In the genomic region with DNA sequence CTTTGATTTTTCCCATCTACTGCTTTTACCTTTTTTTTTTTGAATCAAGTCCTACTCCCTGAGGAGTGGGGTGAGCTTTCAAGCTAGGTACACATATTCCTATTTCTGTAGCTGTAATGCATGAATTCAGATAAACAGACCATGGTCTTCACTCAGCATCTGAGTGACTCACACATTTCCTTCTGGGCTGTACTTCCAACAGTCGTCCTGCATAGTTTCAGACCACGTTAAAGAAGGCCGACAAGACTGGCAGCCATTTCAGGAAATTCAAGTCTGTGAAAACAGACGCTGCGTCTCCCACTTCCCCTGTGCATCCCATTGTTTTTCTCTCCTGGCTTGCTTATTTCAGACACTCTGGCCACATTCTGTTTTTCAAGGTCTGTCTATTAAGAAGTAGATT, we compare ENCODE assay signal across 17 mouse cellular contexts. TPM values are rescaled to one million over a fixed set of nuclear protein-coding genes. Genes with fewer than 3 reads are reported as not detected.
DNase-seq lines count a peak whose midpoint lies in the region; ATAC-seq and TF ChIP-seq lines count a peak whose summit lies in the region.
"Had no signal": no experiment of that assay in that cellular context is flagged by ENCODE, and none has a peak within 500 bp of the region (broad histone marks: within the 10 kb centered on the region; RNA-seq: fewer than 3 reads in every experiment).

No protein-coding gene starts in this region.

- WGBS in forebrain, embryonic 13.5 days: 88% methylated on average over 5 of the region's 5 CpGs
- 85% methylated on average over 5 of the region's 5 CpGs for WGBS in forebrain, embryonic 15.5 days
- 57% methylated on average over 5 of the region's 5 CpGs for WGBS in intestine, embryonic 15.5 days
- 62% methylated on average over 5 of the region's 5 CpGs for WGBS in intestine, postnatal 0 days
- WGBS in embryonic facial prominence, embryonic 14.5 days: 65% methylated on average over 5 of the region's 5 CpGs

- H3K9ac ChIP-seq in forebrain, embryonic 13.5 days: no peak overlapping the region
- no peak overlapping the region for H3K9ac ChIP-seq in forebrain, embryonic 15.5 days (replicated peaks)
- H3K9ac ChIP-seq in intestine, embryonic 15.5 days: no peak overlapping the region
- H3K9ac ChIP-seq in intestine, postnatal 0 days (ENCODE audit: low read depth, low read length): no peak overlapping the region
- no peak overlapping the region for H3K9ac ChIP-seq in embryonic facial prominence, embryonic 14.5 days (ENCODE audit: low read depth, low read length)

- H3K27ac ChIP-seq in forebrain, embryonic 13.5 days: peak overlapping the region; percentile 90
- H3K27ac ChIP-seq in forebrain, embryonic 15.5 days (replicated peaks): no peak overlapping the region
- peak overlapping the region; percentile 56; the same call in 1 of the 2 replicates for H3K27ac ChIP-seq in intestine, embryonic 15.5 days
- H3K27ac ChIP-seq in intestine, postnatal 0 days (ENCODE audit: low read depth, low read length): no peak overlapping the region
- peak overlapping the region; percentile 70; the same call in 1 of the 2 replicates for H3K27ac ChIP-seq in embryonic facial prominence, embryonic 14.5 days (replicated peaks; ENCODE audit: low read depth, low read length)

- no peak for ATAC-seq in forebrain, embryonic 13.5 days
- ATAC-seq in forebrain, embryonic 15.5 days (replicated peaks): no peak
- no peak for ATAC-seq in intestine, embryonic 15.5 days
- ATAC-seq in intestine, postnatal 0 days: no peak
- ATAC-seq in embryonic facial prominence, embryonic 14.5 days (ENCODE audit: low read depth): no peak
- ATAC-seq: inflammation-experienced regulatory T-cells, adult 6 months; lung, postnatal 0 days had no signal

- no peak for TF ChIP-seq CTCF in intestine, postnatal 0 days (IDR thresholded peaks at IDR 0.05; ENCODE audit: low read depth)

- H3K4me2 ChIP-seq in forebrain, embryonic 13.5 days: no peak overlapping the region
- no peak overlapping the region for H3K4me2 ChIP-seq in forebrain, embryonic 15.5 days (replicated peaks)
- H3K4me2 ChIP-seq in intestine, embryonic 15.5 days (replicated peaks): no peak overlapping the region
- H3K4me2 ChIP-seq in intestine, postnatal 0 days (replicated peaks; ENCODE audit: low read depth): no peak overlapping the region
- H3K4me2 ChIP-seq in embryonic facial prominence, embryonic 14.5 days (ENCODE audit: low read depth, low read length): no peak overlapping the region

- H3K4me3 ChIP-seq in forebrain, embryonic 13.5 days: no peak overlapping the region
- H3K4me3 ChIP-seq in forebrain, embryonic 15.5 days: no peak overlapping the region
- H3K4me3 ChIP-seq in intestine, embryonic 15.5 days (replicated peaks): no peak overlapping the region
- no peak overlapping the region for H3K4me3 ChIP-seq in intestine, postnatal 0 days (ENCODE audit: low read depth, low read length)
- no peak overlapping the region for H3K4me3 ChIP-seq in embryonic facial prominence, embryonic 14.5 days (ENCODE audit: low read depth, low read length)
- H3K4me3 ChIP-seq: megakaryocyte, embryonic 14.5 days had no signal

- no peaks in the 10 kb centered on the region for H3K27me3 ChIP-seq in forebrain, embryonic 13.5 days
- no peaks in the 10 kb centered on the region for H3K27me3 ChIP-seq in forebrain, embryonic 15.5 days
- no peaks in the 10 kb centered on the region for H3K27me3 ChIP-seq in intestine, embryonic 15.5 days (replicated peaks)
- no peaks in the 10 kb centered on the region for H3K27me3 ChIP-seq in intestine, postnatal 0 days (replicated peaks; ENCODE audit: control insufficient read depth, insufficient read depth, low read length)
- H3K27me3 ChIP-seq in embryonic facial prominence, embryonic 14.5 days (replicated peaks; ENCODE audit: control insufficient read depth, insufficient read depth, low read length): no peaks in the 10 kb centered on the region

- H3K9me3 ChIP-seq in forebrain, embryonic 13.5 days (replicated peaks): no peaks in the 10 kb centered on the region
- no peaks in the 10 kb centered on the region for H3K9me3 ChIP-seq in forebrain, embryonic 15.5 days
- H3K9me3 ChIP-seq in intestine, embryonic 15.5 days: no peaks in the 10 kb centered on the region
- H3K9me3 ChIP-seq in intestine, postnatal 0 days (ENCODE audit: control insufficient read depth): no peaks in the 10 kb centered on the region
- no peaks in the 10 kb centered on the region for H3K9me3 ChIP-seq in embryonic facial prominence, embryonic 14.5 days (ENCODE audit: control insufficient read depth, low read length)
- H3K9me3 ChIP-seq: megakaryocyte, embryonic 14.5 days had no signal

- H3K36me3 ChIP-seq in forebrain, embryonic 13.5 days (ENCODE audit: poor library complexity, severe bottlenecking): no peaks in the 10 kb centered on the region
- H3K36me3 ChIP-seq in forebrain, embryonic 15.5 days: no peaks in the 10 kb centered on the region
- no peaks in the 10 kb centered on the region for H3K36me3 ChIP-seq in intestine, embryonic 15.5 days
- H3K36me3 ChIP-seq in intestine, postnatal 0 days (ENCODE audit: control insufficient read depth, insufficient read depth): no peaks in the 10 kb centered on the region; the same call in 1 of the 2 replicates
- no peaks in the 10 kb centered on the region for H3K36me3 ChIP-seq in embryonic facial prominence, embryonic 14.5 days (ENCODE audit: control insufficient read depth, insufficient read depth, low read length)

- peak; percentile 80 for DNase-seq in 416B (ENCODE audit: low read depth)
- no peak for DNase-seq in embryonic facial prominence, embryonic 14.5 days (ENCODE audit: low spot score)
- DNase-seq in layer of hippocampus, postnatal 36 days: no peak
- no peak for DNase-seq in thymus, adult 18-20 months
- DNase-seq: adrenal gland, adult 8-10 months; B cell, adult 2 months; cerebellum, adult 18-20 months; heart, postnatal 36 days; kidney, postnatal 10 days; spleen, adult 18-20 months had no signal

- peaks cover 22% of the 10 kb centered on the region; the same call in 1 of the 2 replicates for H3K4me1 ChIP-seq in forebrain, embryonic 13.5 days
- H3K4me1 ChIP-seq in forebrain, embryonic 15.5 days: peaks cover 16% of the 10 kb centered on the region
- H3K4me1 ChIP-seq in intestine, embryonic 15.5 days (replicated peaks): peaks cover 16% of the 10 kb centered on the region
- peaks cover 1% of the 10 kb centered on the region; the same call in 1 of the 2 replicates for H3K4me1 ChIP-seq in intestine, postnatal 0 days (replicated peaks; ENCODE audit: control insufficient read depth, insufficient read depth, low read length)
- peaks cover 29% of the 10 kb centered on the region for H3K4me1 ChIP-seq in embryonic facial prominence, embryonic 14.5 days (ENCODE audit: control insufficient read depth, insufficient read depth, low read length)

RNA-seq across cellular contexts. Expression of gene Ddc, which starts 31.2 kb away (rescaled TPM):
- polyA plus RNA-seq in forebrain, embryonic 13.5 days (2015; fragmentation: Nextera tagmentation; extraction: Ambion mirVana): 6.2 and 7.4 TPM in 2 replicates
- 3.2 and 6.9 TPM in 2 replicates for polyA plus RNA-seq in forebrain, embryonic 15.5 days (2015; fragmentation: Nextera tagmentation; extraction: Ambion mirVana)
- polyA plus RNA-seq in intestine, embryonic 15.5 days (2015; fragmentation: Nextera tagmentation; extraction: Ambion mirVana): 46.3 and 52.2 TPM in 2 replicates
- polyA plus RNA-seq in intestine, postnatal 0 days (2015; fragmentation: Nextera tagmentation; extraction: Ambion mirVana): 19.2 and 20.9 TPM in 2 replicates
- 32.5 and 48.4 TPM in 2 replicates for polyA plus RNA-seq in embryonic facial prominence, embryonic 14.5 days (2014; fragmentation: Nextera tagmentation; extraction: Ambion mirVana)
- total RNA-seq in layer of hippocampus, postnatal 36 days (2021): 10 to 100 TPM in 1 of 2 experiments, 1 to 10 TPM in 1; 6.3 to 10.3 TPM

RNA-seq across cellular contexts. Expression of gene Fignl1, which starts 57.9 kb away (rescaled TPM):
- polyA plus RNA-seq in forebrain, embryonic 13.5 days (2015; fragmentation: Nextera tagmentation; extraction: Ambion mirVana): 51.5 and 55.5 TPM in 2 replicates
- polyA plus RNA-seq in forebrain, embryonic 15.5 days (2015; fragmentation: Nextera tagmentation; extraction: Ambion mirVana): 26.1 and 29.9 TPM in 2 replicates
- polyA plus RNA-seq in intestine, embryonic 15.5 days (2015; fragmentation: Nextera tagmentation; extraction: Ambion mirVana): 46.9 and 52.8 TPM in 2 replicates
- polyA plus RNA-seq in intestine, postnatal 0 days (2015; fragmentation: Nextera tagmentation; extraction: Ambion mirVana): 8.1 and 8.3 TPM in 2 replicates
- 45.5 and 55.6 TPM in 2 replicates for polyA plus RNA-seq in embryonic facial prominence, embryonic 14.5 days (2014; fragmentation: Nextera tagmentation; extraction: Ambion mirVana)
- under 1 TPM; 0.48 to 0.75 TPM for total RNA-seq in layer of hippocampus, postnatal 36 days (2021)

Comparison
In these comparisons a context has a peak if more than half of its experiments do, and no peak if none do; other contexts are left out.
1. H3K27ac ChIP-seq: peak in forebrain, embryonic 13.5 days (single experiment), intestine, embryonic 15.5 days (single experiment) and embryonic facial prominence, embryonic 14.5 days (single experiment); none in forebrain, embryonic 15.5 days (single experiment) and intestine, postnatal 0 days (single experiment).